Mouse (Mus musculus) mesoderm, embryonic 11.5 days (tissue): ENCODE measurements at regions not wholly inside any gene's neighbourhood (a gene's known extent, or its start where the extent isn't known, plus 50 kb on each side); places are given as distances from the start of the nearest gene placed in this dataset.

Experiments used
- DNase-seq: peaks from one replicate; pipeline ENCODE4 v3.0.0-alpha.2; 2012; ENCODE audit warnings: low read depth, low spot score

GRCm38 (mm10) chr2:107713706-107714105, 423.3 kb downstream of the Kcna4 start:
- DNase-seq, result no peak

- peak; percentile 21 for DNase-seq
These were observed 439.0 kb downstream of the Kcna4 start for GRCm38 (mm10) chr2:107729469-107729868.

DNA sequence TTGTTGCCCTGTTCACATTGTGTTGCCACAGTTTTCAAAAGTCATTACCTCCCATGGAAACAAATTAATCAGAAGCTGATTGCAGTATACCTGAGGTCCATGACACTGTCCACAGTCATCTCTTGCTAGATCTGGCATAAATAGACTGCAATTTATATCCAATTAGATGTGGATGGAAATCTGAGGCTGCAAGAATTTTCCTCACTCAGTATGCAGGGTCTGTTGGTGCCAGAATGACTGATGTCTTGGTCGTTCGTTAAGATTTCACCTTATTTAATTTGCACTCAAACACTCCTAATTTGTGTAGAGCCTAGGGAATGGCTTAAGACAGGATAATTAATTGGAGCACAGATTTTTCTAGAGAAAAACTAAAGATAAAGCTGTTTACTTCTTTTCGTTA, 443.9 kb downstream of the Kcna4 start:
- no peak for DNase-seq

DNA sequence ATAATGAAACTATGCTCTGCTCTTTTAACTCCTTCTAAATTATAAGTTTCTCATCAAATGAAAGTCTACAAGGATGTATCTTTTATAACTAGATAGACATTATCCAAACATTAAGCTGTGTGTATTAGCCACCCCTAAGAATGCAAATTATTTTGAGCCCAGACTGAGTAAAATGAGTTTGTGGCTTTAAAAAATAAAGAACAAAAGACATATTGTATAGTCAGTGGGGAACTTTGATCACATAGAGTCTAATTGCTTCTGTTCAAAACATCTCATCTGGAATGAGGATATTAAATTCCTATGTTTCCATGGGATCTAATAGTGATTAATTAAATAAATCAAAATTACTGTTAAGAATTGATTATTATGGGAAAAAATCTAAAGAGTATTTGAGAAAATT, 444.3 kb downstream of the Kcna4 start:
- DNase-seq, result no peak
